Mouse (Mus musculus) urinary bladder, postnatal 36 days (tissue): ENCODE measurements around the gene Kif21a.

ENCODE experiments used
- DNase-seq, 2 experiments: peaks; one replicate each; pipeline ENCODE4 v3.0.0; 2022; ENCODE audit warnings: low spot score in 2 of 2, mixed read lengths in 1 of 2

The Kif21a gene

GRCm38 (mm10) chr15:90938469-90938868, 111.3 kb downstream of the Kif21a start:
- no peak for DNase-seq

DNA sequence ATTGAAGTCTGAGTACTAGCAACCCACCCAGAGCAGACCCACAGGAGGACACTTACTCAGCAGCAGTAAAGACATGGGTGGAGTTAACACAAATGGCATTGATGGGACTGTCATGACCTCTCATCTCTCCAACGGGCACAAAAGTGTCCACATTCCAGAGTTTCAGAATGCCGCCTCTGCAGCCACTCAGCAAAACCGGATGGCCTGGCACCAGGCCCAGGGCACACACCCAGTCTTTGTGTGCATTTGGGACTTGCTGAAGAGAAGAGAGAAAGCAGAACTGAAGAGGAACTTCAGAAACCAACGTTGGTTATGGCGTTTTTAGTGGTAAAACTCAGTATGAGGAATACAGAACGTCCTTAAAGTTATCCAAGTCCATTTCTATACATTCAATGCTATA, 114.2 kb downstream of the Kif21a start:
- DNase-seq, result peak in 1 of 2 experiments; percentile 17

DNA sequence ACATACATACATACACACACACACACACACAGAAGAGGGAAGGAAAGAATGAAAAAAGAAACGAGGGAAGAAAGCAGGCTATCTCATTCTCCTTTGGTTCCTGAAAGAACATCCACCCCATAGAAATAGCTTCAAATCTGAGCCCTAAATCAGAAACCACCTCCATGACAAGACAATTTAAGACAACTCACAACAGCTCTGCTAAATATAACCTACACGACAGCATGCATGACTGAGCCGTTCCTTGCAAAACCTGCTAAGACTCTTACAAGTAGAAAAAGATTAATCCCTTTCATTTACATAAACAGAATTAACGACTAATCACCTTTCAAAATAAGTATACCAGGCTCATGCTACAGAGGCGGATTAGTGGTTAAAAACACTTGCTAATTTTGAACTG, 118.3 kb downstream of the Kif21a start:
- DNase-seq, result no peak

- DNase-seq, result no peak
Observed at GRCm38 (mm10) chr15:90929043-90929442, 120.7 kb downstream of the Kif21a start.

- DNase-seq, result no peak
Observed at GRCm38 (mm10) chr15:90896480-90896879, 153.3 kb downstream of the Kif21a start.

DNA sequence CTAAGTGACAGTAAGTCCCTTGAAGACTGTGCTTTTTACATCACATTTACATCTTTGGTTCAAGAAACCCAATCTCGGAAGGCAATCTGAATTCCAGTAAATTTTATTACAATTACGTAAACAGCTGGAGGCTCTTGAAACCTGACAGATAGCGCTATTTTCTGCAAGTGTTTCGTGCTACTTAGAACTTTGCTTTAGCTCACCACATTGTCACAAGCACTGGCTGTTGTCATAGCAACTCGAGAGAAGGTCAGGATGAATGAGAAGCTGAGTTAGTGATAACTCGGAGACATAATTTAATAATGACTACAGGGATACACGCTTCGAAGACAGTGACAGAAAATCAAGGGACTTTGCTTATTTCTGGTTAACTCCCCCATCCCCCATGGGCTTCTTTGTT, 162.3 kb downstream of the Kif21a start:
- DNase-seq, result no peak
